Mouse (Mus musculus) stomach, embryonic 14.5 days (tissue): ENCODE data around the gene Pdzrn4. TPM values are rescaled to one million over a fixed set of nuclear protein-coding genes. Genes with fewer than 3 reads are reported as not detected.
"Not testable (repeated sequence)": the region's sequence is repeated elsewhere in the genome, so short reads cannot be mapped to it uniquely, and the experiment has no call there.

Experiments used
- ATAC-seq: fragments of 200-750 bp; cut with Nextera tagmentation; 2 replicates; pipeline ENCODE4 v1.8.0; 2017; ENCODE audit warnings: low read depth, moderate TSS enrichment; ENCODE audit not compliant: insufficient number of reproducible peaks, insufficient read depth, low FRiP score
- H3K27ac ChIP-seq: fragments of 300-500 bp; sonication (generic); 2 replicates; pipeline ENCODE4 v1.5.1; 2014; ENCODE audit warnings: mild to moderate bottlenecking, low read length, moderate library complexity, mixed read lengths
- H3K27me3 ChIP-seq: fragments of 300-500 bp; sonication (generic); 2 replicates; pipeline ENCODE4 v1.6.1; 2014; ENCODE audit warnings: low read length, control low read depth, mixed read lengths; ENCODE audit not compliant: control insufficient read depth, insufficient read depth
- H3K36me3 ChIP-seq: fragments of 300-500 bp; sonication (generic); 2 replicates; pipeline ENCODE4 v1.6.1; 2014; ENCODE audit warnings: mild to moderate bottlenecking, control low read depth, low read length, moderate library complexity, mixed read lengths; ENCODE audit not compliant: control insufficient read depth, insufficient read depth
- H3K4me1 ChIP-seq: fragments of 300-500 bp; sonication (generic); 2 replicates; pipeline ENCODE4 v1.6.1; 2014; ENCODE audit warnings: low read length, control low read depth, mixed read lengths; ENCODE audit not compliant: control insufficient read depth, insufficient read depth
- H3K4me2 ChIP-seq: fragments of 300-500 bp; sonication (generic); replicated peaks from 2 replicates; pipeline ENCODE4 v1.6.1; 2014; ENCODE audit warnings: low read depth, low read length, control low read depth
- H3K4me3 ChIP-seq: fragments of 300-500 bp; sonication (generic); 2 replicates; pipeline ENCODE4 v1.5.1; 2014; ENCODE audit warnings: low read depth, low read length, control low read depth
- H3K9ac ChIP-seq: fragments of 300-500 bp; sonication (generic); replicated peaks from 2 replicates; pipeline ENCODE4 v1.6.1; 2014; ENCODE audit warnings: low read depth, mild to moderate bottlenecking, control low read depth, low read length, moderate library complexity, mixed read lengths
- H3K9me3 ChIP-seq: fragments of 300-500 bp; sonication (generic); 2 replicates; pipeline ENCODE4 v1.6.1; 2016; ENCODE audit warnings: low read depth, low read length, control low read depth; ENCODE audit not compliant: control insufficient read depth
- WGBS: fragments of 180-500 bp; shearing (Covaris S2); extraction: QIAGEN DNeasy Blood & Tissue Kit; methylation state at CpG from one replicate; pipeline ENCODE4 v1.1.7; 2014; 5-methylcytosine and 5-hydroxymethylcytosine counted together
- polyA plus RNA-seq: library from polyadenylated mRNA; unstranded; fragments of >200 nt; fragmentation: Nextera tagmentation; extraction: Ambion mirVana; gene quantifications from 2 replicates; pipeline ENCODE4 v1.2.1, GENCODE M21; 2014

The Pdzrn4 gene
- 3.1 and 4.1 TPM in 2 replicates for polyA plus RNA-seq

DNA sequence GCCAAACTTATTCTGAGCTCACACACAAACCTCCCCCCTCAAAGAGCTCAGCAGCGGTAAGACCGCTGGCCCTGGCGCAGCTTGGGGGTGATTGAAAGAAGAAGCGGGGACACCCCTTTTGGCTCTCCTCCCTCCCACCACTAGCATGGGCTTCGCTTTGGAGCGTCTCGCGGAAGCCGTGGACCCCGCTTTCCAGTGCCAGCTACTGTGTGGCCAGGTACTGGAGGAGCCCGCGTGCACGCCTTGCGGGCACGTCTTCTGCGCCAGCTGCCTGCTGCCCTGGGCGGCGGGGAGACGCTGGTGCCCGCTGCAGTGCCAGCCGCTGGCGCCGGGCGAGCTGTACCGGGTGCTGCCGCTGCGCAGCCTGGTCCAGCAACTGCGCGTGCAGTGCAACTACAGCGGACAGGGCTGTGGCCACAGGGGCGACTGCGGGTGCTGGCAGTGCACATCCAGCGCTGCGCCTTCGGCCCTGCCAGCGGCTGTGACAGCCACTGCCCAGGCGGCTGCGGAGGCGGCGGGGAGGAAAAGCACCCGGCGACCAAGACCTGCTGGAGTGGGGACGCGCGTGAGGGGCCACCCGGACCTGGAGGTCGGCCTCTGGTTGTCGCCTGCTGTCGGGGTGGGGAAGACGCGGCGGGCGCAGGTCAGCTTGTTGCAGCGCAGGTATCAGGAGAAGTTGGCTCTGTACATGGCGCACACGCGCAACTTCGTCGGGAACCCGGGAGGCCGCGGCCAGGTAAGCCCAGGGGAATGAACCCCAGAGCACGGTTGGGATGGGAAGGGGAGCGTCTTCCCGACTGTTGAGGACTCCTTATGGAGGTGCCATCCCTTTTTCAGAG lies at the start of gene Pdzrn4:
TSS of gene Pdzrn4 (plus strand) at position 112 of the 839 bp plus-strand sequence.
- Histone ChIP-seq H3K4me3 (peak within 1 kb of the TSS; percentile 45), H3K9ac (peak within 1 kb of the TSS; percentile 18; the same call in 1 of the 2 replicates), H3K9me3 (no peaks in the 10 kb centered on the region), H3K36me3 (no peaks in the 10 kb centered on the region), H3K4me1 (peaks cover 4% of the 10 kb centered on the region; the same call in 1 of the 2 replicates), H3K27ac (no peak within 1 kb of the TSS), H3K4me2 (peak within 1 kb of the TSS; percentile 92), H3K27me3 (0 out of 2 replicates have a peak, but pooled peaks cover 4% of the 10 kb centered on the region)
- WGBS, result 1% methylated on average over 64 of the region's 65 CpGs
- peak; percentile 59; the same call in 1 of the 2 replicates for ATAC-seq

DNA sequence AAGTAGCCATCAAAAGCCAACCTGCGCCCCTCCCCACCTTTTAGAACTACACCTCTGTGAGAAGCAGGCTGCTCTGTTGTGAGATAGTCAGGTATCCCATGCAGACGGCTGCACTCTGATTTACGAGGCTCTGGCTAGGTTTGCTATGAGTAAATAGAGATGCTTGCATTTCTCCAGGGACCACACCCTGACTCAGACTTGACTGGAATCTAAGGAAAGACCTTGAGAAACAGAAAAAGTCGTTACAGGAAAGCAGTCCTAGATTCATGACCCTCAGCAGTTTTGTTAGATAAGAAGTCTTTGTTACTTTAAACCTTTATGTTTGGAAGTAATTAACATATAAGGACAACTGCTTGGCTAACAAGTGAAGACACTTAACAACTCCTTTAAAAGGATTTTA lies 49.3 kb upstream of the Pdzrn4 start:
- H3K4me3 ChIP-seq, result no peak overlapping the region
- H3K27ac ChIP-seq, result no peak overlapping the region
- H3K4me1 ChIP-seq, result no peaks in the 10 kb centered on the region
- H3K9ac ChIP-seq, result no peak overlapping the region
- no peaks in the 10 kb centered on the region for H3K9me3 ChIP-seq
- 48% methylated on average over 4 of the region's 4 CpGs for WGBS
- no peaks in the 10 kb centered on the region for H3K36me3 ChIP-seq
- ATAC-seq, result no peak
- no peak overlapping the region for H3K4me2 ChIP-seq
- no peaks in the 10 kb centered on the region for H3K27me3 ChIP-seq

GRCm38 (mm10) chr15:92347902-92348301 lies 48.8 kb upstream of the Pdzrn4 start:
- Histone ChIP-seq H3K9me3 (no peaks in the 10 kb centered on the region), H3K27ac (no peak overlapping the region), H3K4me3 (no peak overlapping the region), H3K4me2 (no peak overlapping the region), H3K9ac (no peak overlapping the region), H3K36me3 (no peaks in the 10 kb centered on the region), H3K4me1 (no peaks in the 10 kb centered on the region), H3K27me3 (no peaks in the 10 kb centered on the region)
- no peak for ATAC-seq
- 27% methylated on average over 3 of the region's 3 CpGs for WGBS

- not testable (repeated sequence) for H3K9me3 ChIP-seq, H3K9ac ChIP-seq, H3K36me3 ChIP-seq, ATAC-seq, H3K27me3 ChIP-seq, H3K4me3 ChIP-seq, H3K4me1 ChIP-seq, H3K4me2 ChIP-seq, H3K27ac ChIP-seq
Measured at GRCm38 (mm10) chr15:92348453-92348852, 48.2 kb upstream of the Pdzrn4 start.

DNA sequence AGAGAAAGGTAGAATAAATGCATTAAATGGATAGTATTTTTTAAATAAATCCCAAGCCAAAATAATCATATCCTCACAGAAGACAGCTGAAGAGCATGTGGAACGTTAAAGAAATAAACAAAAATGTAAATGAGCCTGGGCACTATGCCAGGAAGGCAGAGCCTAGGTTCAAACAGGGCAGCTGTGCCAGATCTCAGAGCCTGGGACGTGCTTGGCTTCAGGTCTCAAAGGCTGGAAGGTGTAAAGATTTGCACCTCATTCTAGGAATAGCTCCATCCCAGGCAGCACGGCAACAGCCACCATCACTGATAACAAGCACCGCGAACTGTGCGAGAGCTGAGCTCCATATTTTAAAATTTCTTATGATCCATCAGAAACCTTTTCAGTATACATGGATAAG lies 32.5 kb upstream of the Pdzrn4 start:
- no peaks in the 10 kb centered on the region for H3K27me3 ChIP-seq
- no peaks in the 10 kb centered on the region for H3K36me3 ChIP-seq
- no peak overlapping the region for H3K27ac ChIP-seq
- H3K4me2 ChIP-seq, result no peak overlapping the region
- H3K9me3 ChIP-seq, result no peaks in the 10 kb centered on the region
- H3K4me3 ChIP-seq, result no peak overlapping the region
- no peak for ATAC-seq
- no peak overlapping the region for H3K9ac ChIP-seq
- 42% methylated on average over 6 of the region's 6 CpGs for WGBS
- no peaks in the 10 kb centered on the region for H3K4me1 ChIP-seq

DNA sequence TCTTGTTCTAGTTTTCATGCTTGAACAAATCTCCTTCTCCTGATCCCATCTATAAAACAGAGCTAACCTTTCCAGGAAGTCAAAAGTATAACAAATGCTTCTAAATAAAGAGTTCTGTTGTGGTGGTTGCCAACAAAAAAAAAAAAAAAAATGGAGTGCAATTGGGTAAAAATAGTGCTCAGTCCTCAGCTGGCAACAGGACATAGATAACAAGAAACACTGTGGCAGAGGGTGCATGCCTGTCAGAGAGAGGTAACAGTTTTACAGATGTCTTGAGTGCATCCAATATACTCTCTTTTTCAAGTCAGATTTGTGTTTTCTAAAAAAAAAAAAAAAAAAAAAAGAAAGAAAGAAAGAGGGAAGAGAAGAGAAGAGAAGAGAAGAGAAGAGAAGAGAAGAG lies 32.1 kb upstream of the Pdzrn4 start:
- Histone ChIP-seq H3K9me3 (no peaks in the 10 kb centered on the region), H3K27me3 (no peaks in the 10 kb centered on the region), H3K4me3 (no peak overlapping the region), H3K27ac (no peak overlapping the region), H3K36me3 (no peaks in the 10 kb centered on the region), H3K9ac (no peak overlapping the region), H3K4me1 (no peaks in the 10 kb centered on the region), H3K4me2 (no peak overlapping the region)
- no peak for ATAC-seq

GRCm38 (mm10) chr15:92394811-92395210 lies 1.9 kb upstream of the Pdzrn4 start:
- no peak for ATAC-seq
- Histone ChIP-seq H3K27me3 (0 out of 2 replicates have a peak, but pooled peaks cover 4% of the 10 kb centered on the region), H3K4me3 (no peak overlapping the region), H3K27ac (no peak overlapping the region), H3K9ac (no peak overlapping the region), H3K9me3 (no peaks in the 10 kb centered on the region), H3K36me3 (no peaks in the 10 kb centered on the region), H3K4me2 (no peak overlapping the region), H3K4me1 (peaks cover 4% of the 10 kb centered on the region; the same call in 1 of the 2 replicates)
- WGBS, result 82% methylated on average over 5 of the region's 5 CpGs

DNA sequence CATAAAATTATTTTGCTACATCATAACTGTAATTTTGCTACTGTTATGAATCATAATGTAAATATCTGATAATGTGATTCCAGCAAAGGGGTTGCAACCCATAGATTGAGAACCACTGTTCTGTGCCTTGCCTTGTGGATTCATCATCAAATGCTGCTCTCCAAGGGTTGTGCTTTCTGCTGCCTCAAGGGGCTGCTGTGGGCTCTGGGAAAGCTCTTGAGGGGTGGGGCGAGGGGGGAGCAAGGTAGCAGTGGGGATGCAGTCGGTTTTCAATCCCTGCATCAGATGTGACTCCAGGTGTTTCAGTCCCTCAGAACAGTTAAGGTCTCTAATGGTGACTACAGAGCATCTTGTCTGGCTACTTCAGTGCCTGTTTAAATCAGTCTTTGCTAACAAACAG lies 2.1 kb downstream of the Pdzrn4 start:
- Histone ChIP-seq H3K36me3 (no peaks in the 10 kb centered on the region), H3K9ac (no peak overlapping the region), H3K9me3 (no peaks in the 10 kb centered on the region), H3K27ac (peak overlapping the region; percentile 78), H3K4me3 (no peak overlapping the region), H3K27me3 (0 out of 2 replicates have a peak, but pooled peaks cover 4% of the 10 kb centered on the region), H3K4me2 (no peak overlapping the region), H3K4me1 (peaks cover 4% of the 10 kb centered on the region; the same call in 1 of the 2 replicates)
- 36% methylated on average over 2 of the region's 2 CpGs for WGBS
- no peak for ATAC-seq
